Mouse (Mus musculus) thymus, adult 18-20 months (tissue): ENCODE data around the gene Susd3.

Experiments used
- DNase-seq, 2 experiments: peaks; one replicate each; pipeline ENCODE4 v3.0.0; 2022; ENCODE audit warnings: mixed read lengths in 2 of 2

Gene Susd3

GRCm38 (mm10) chr13:49181411-49181984 is 67.0 kb downstream of the Susd3 start:
- DNase-seq = no peak

- no peak for DNase-seq
Observed at GRCm38 (mm10) chr13:49180691-49181090, 67.8 kb downstream of the Susd3 start.
